Mouse (Mus musculus): ENCODE measurements at regions not wholly inside any gene's neighbourhood (a gene's known extent, or its start where the extent isn't known, plus 50 kb on each side); places are given as distances from the start of the nearest gene placed in this dataset.

- TF ChIP-seq CTCF (IDR thresholded peaks at IDR 0.05; ENCODE audit: borderline replicate concordance, insufficient read depth, low read length): no peak
- no peak for TF ChIP-seq POLR2A (IDR thresholded peaks at IDR 0.05; ENCODE audit: low read depth, low read length)
Observed at GRCm38 (mm10) chr5:118394051-118394450, 149.0 kb downstream of the 2410131K14Rik start.

GRCm38 (mm10) chr5:118396004-118396725 lies 151.1 kb downstream of the 2410131K14Rik start:
- no peak overlapping the region for H3K27ac ChIP-seq (ENCODE audit: insufficient read depth, low read length)
- TF ChIP-seq CTCF (IDR thresholded peaks at IDR 0.05; ENCODE audit: borderline replicate concordance, insufficient read depth, low read length) (no peak), POLR2A (IDR thresholded peaks at IDR 0.05; ENCODE audit: low read depth, low read length) (no peak)
- H3K4me3 ChIP-seq (ENCODE audit: insufficient read depth, low read length): no peak overlapping the region
- H3K4me1 ChIP-seq (ENCODE audit: control insufficient read depth, insufficient read depth, low read length): no peaks in the 10 kb centered on the region

More at GRCm38 (mm10) chr5:118394051-118394450, 149.0 kb downstream of the 2410131K14Rik start:
- Histone ChIP-seq H3K4me3 (ENCODE audit: insufficient read depth, low read length) (no peak overlapping the region), H3K27ac (ENCODE audit: insufficient read depth, low read length) (no peak overlapping the region), H3K4me1 (ENCODE audit: control insufficient read depth, insufficient read depth, low read length) (no peaks in the 10 kb centered on the region)

- no peaks in the 10 kb centered on the region for H3K4me1 ChIP-seq (ENCODE audit: control insufficient read depth, insufficient read depth, low read length)
- H3K27ac ChIP-seq (ENCODE audit: insufficient read depth, low read length): no peak overlapping the region
- H3K4me3 ChIP-seq (ENCODE audit: insufficient read depth, low read length): no peak overlapping the region
- TF ChIP-seq POLR2A (IDR thresholded peaks at IDR 0.05; ENCODE audit: low read depth, low read length) (no peak), CTCF (IDR thresholded peaks at IDR 0.05; ENCODE audit: borderline replicate concordance, insufficient read depth, low read length) (no peak)
Observed at GRCm38 (mm10) chr5:118400926-118401325, 155.9 kb downstream of the 2410131K14Rik start.

GRCm38 (mm10) chr5:118404398-118404797 lies 156.1 kb upstream of the Med13l start:
- no peak for TF ChIP-seq POLR2A (IDR thresholded peaks at IDR 0.05; ENCODE audit: low read depth, low read length)
- no peak for TF ChIP-seq CTCF (IDR thresholded peaks at IDR 0.05; ENCODE audit: borderline replicate concordance, insufficient read depth, low read length)

GRCm38 (mm10) chr5:118405421-118405820 lies 155.1 kb upstream of the Med13l start:
- TF ChIP-seq POLR2A (IDR thresholded peaks at IDR 0.05; ENCODE audit: low read depth, low read length): no peak
- no peak for TF ChIP-seq CTCF (IDR thresholded peaks at IDR 0.05; ENCODE audit: borderline replicate concordance, insufficient read depth, low read length)
- H3K4me1 ChIP-seq (ENCODE audit: control insufficient read depth, insufficient read depth, low read length): no peaks in the 10 kb centered on the region
- no peak overlapping the region for H3K4me3 ChIP-seq (ENCODE audit: insufficient read depth, low read length)
- no peak overlapping the region for H3K27ac ChIP-seq (ENCODE audit: insufficient read depth, low read length)

More at GRCm38 (mm10) chr5:118404398-118404797, 156.1 kb upstream of the Med13l start:
- H3K27ac ChIP-seq (ENCODE audit: insufficient read depth, low read length): no peak overlapping the region
- no peak overlapping the region for H3K4me3 ChIP-seq (ENCODE audit: insufficient read depth, low read length)
- no peaks in the 10 kb centered on the region for H3K4me1 ChIP-seq (ENCODE audit: control insufficient read depth, insufficient read depth, low read length)

GRCm38 (mm10) chr5:118407451-118407850 lies 153.0 kb upstream of the Med13l start:
- TF ChIP-seq POLR2A (IDR thresholded peaks at IDR 0.05; ENCODE audit: low read depth, low read length) (no peak), CTCF (IDR thresholded peaks at IDR 0.05; ENCODE audit: borderline replicate concordance, insufficient read depth, low read length) (no peak)
- Histone ChIP-seq H3K27ac (ENCODE audit: insufficient read depth, low read length) (no peak overlapping the region), H3K4me1 (ENCODE audit: control insufficient read depth, insufficient read depth, low read length) (no peaks in the 10 kb centered on the region), H3K4me3 (ENCODE audit: insufficient read depth, low read length) (no peak overlapping the region)

- TF ChIP-seq POLR2A (IDR thresholded peaks at IDR 0.05; ENCODE audit: low read depth, low read length): no peak
- TF ChIP-seq CTCF (IDR thresholded peaks at IDR 0.05; ENCODE audit: borderline replicate concordance, insufficient read depth, low read length): no peak
- no peaks in the 10 kb centered on the region for H3K4me1 ChIP-seq (ENCODE audit: control insufficient read depth, insufficient read depth, low read length)
- H3K4me3 ChIP-seq (ENCODE audit: insufficient read depth, low read length): no peak overlapping the region
- H3K27ac ChIP-seq (ENCODE audit: insufficient read depth, low read length): no peak overlapping the region
Observed at GRCm38 (mm10) chr5:118407973-118408372, 152.5 kb upstream of the Med13l start.

- Histone ChIP-seq H3K4me1 (ENCODE audit: control insufficient read depth, insufficient read depth, low read length) (no peaks in the 10 kb centered on the region), H3K27ac (ENCODE audit: insufficient read depth, low read length) (no peak overlapping the region), H3K4me3 (ENCODE audit: insufficient read depth, low read length) (no peak overlapping the region)
- no peak for TF ChIP-seq POLR2A (IDR thresholded peaks at IDR 0.05; ENCODE audit: low read depth, low read length)
- no peak for TF ChIP-seq CTCF (IDR thresholded peaks at IDR 0.05; ENCODE audit: borderline replicate concordance, insufficient read depth, low read length)
Observed at GRCm38 (mm10) chr5:118408826-118409225, 151.7 kb upstream of the Med13l start.

GRCm38 (mm10) chr5:118413428-118414282 lies 146.8 kb upstream of the Med13l start:
- Histone ChIP-seq H3K4me1 (ENCODE audit: control insufficient read depth, insufficient read depth, low read length) (no peaks in the 10 kb centered on the region), H3K4me3 (ENCODE audit: insufficient read depth, low read length) (no peak overlapping the region), H3K27ac (ENCODE audit: insufficient read depth, low read length) (no peak overlapping the region)
- no peak for TF ChIP-seq POLR2A (IDR thresholded peaks at IDR 0.05; ENCODE audit: low read depth, low read length)
- TF ChIP-seq CTCF (IDR thresholded peaks at IDR 0.05; ENCODE audit: borderline replicate concordance, insufficient read depth, low read length): no peak
